Mouse (Mus musculus) urinary bladder, adult 18-20 months (tissue): Measurements from ENCODE around the gene Dmxl2.

Experiments
- DNase-seq, 2 experiments: peaks; one replicate each; pipeline ENCODE4 v3.0.0; 2022; ENCODE audit warnings: low spot score in 2 of 2, mixed read lengths in 2 of 2

Dmxl2 gene

DNA sequence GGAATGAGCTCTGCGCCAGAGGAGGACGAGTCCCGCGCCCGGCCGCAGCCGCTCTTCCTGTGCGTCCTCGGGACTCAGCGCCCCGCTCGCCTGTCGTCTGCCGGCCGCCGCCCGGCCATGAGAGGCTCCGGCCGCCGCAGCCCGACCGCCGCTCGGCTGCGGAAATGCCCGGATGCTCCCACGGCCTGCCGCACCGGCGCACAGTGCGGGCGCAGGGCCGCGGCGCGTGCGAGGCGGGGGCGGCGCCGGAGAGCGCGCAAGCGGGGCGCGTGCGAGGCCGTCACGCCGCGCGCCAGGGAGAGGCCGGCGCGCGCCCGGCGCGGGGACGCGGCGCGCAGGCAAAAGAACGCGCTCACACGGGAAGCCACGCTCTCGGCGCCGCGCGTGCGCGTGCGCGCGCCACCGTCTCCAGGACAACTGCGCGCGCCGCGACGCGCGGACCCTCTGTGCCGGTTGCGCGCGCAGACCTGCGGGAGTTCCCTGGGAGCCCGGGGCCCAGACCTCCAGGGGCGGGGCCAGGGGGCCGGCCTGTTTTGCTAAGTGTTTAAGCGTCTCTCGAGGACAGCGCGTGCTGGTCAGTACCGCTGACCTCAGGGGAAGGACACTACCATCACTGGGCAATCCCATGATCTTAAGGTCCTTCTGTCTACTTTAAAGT is at the start of gene Dmxl2:
Gene Dmxl2 (minus strand): TSS at position 174 of the 658 bp plus-strand sequence.
- peak; percentile 73 to 74 for DNase-seq

DNA sequence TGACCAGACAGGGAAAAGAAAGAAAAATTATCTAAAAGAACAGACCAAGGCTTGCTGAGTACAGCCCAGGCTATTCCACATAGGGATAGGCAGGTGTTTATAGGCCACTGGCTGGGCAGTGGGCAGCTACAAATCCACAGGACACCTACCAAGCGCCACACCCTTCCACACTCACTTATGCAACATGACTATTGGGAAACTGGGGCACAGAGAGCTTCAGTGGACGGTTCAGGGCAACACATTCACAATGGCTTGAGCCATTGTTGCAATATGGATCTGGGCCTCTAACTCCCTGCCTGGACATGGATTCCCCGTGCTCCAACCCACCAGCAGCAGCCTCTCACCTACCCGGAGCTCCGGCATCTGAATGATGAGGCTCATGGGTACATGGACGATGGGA is 48.0 kb upstream of the Dmxl2 start:
- no peak for DNase-seq

DNA sequence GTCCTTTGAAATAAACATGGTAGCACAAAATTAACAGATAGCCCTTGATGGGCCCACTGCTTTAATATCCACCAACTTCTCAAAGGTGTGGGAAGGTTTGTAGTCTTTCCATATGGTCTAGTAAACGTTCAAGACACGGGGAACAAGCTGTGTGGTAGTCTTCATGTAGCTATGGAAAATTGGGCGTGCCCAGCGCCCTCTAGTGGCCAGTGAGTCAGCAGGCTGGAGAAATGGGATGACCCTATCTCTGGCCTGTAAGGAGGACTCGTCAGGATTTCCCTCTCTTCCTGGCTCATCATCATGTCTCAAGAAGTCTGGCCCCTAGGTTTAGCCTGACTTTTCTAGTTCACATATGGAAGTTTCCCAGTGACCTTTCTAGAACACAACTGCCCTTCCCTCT is 46.1 kb upstream of the Dmxl2 start:
- peak in 1 of 2 experiments; percentile 32 for DNase-seq

DNA sequence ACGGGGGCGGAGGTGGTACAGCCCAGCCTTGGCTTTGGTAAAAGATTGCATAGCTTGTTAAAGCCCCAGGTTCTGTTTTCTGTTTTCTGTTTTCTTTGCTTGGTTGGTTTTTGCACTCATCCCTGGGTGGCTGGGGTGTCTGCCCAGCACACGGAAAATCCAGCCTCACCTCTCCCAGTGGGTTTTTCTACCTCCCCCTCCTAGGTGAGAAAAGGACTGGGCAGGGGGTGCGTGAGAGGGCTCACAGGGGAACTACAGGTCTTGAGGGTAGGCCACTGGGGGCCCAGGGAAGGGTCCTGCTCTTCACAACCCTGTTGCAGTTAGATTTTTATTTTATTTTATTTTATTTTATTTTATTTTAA is 43.5 kb upstream of the Dmxl2 start:
- DNase-seq = no peak

DNA sequence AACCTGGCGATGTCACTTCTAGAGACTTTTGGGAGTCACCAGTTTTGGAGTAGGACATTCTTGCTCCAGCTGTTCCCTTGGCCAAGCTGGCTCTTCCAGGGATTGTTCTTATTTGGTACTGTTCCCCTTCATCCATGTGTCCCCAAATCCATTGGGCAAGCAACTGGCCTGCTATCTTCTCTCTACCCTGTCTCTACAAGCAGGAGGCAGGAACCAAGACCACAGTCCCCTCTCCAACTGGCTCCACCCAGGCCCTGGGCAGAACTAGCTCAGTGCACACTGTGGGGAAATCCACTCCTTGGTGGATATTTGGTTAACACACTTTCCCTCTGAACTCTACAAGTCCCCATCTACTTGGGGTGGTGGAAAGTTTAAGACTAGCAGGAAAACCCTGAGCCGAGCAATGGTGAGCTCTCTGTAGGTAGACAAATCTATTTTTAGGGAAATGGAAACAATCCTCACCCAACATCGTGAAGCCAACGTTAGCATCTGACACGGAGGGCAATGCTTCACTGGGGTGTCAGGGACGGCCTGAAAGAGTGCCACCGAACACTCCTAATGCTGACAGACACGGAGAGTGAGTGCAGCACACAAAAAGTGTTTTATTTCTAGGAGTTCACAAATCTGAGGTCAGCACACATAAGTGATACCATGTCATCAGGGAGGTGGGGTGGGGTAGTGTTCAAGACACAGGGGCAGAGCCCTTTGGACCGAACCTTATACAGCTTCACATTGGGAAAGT is 43.0 kb upstream of the Dmxl2 start:
- no peak for DNase-seq

DNA sequence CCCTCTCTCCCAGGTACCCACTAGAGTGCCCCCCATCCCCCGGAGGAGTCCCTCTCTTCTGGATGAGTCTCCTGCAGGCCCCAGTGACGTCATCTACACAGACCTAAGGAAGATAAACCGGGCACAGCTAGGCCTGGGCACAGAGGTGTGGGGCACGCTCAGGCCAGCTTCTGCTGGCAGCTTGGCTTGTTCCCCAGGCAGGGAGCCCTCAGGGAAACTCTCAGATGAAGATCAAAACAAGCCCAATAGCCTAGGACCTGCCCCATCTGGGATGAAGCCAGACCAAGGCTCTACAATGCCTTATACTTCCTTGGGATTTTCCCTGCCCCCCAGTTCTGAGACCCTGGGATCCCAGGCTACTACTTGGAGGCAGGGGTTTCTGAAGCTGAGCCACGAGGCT is 39.4 kb upstream of the Dmxl2 start:
- no peak for DNase-seq

DNA sequence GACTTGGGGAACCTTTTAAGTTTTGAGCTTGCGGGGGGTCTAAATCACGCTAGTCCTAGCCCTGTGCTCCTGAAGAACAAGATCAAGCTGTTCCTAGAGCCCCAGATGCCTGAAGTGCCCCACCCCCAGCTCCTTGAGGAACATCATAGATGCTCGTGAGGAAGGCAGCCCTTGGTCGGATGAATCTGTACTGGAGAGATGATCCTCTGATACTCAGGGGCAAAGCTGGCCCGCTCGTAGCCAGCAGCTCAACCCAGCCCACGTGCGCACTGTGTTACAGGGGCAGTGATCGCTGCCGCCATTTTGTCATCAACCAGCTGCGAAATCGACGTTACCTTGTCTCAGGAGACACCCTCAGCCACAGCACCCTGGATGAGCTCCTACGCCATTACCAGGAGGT is 37.3 kb upstream of the Dmxl2 start, which contains the start of gene Sh2d7:
Gene Sh2d7 (plus strand): TSS at position 301 of the 400 bp plus-strand sequence.
- DNase-seq = no peak

DNA sequence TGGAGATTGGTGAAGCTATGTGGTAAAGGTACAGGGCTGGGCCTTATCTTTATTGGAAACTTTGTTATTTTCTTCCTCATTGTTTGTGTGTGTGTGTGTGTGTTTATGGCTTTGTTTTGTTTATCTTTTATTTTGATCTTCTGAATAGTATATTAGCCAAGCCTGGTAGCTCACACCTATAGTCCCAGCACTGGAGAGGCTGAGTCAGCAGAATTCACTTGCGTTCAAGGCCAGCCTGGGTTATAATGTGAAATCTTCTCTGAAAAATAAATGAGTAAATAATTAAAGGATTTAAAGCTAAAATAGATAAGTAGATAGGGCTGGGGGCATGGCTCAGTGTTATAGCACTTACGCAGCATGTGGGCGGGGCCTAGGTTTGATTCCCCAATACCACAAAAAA is 36.8 kb upstream of the Dmxl2 start:
- DNase-seq = no peak

DNA sequence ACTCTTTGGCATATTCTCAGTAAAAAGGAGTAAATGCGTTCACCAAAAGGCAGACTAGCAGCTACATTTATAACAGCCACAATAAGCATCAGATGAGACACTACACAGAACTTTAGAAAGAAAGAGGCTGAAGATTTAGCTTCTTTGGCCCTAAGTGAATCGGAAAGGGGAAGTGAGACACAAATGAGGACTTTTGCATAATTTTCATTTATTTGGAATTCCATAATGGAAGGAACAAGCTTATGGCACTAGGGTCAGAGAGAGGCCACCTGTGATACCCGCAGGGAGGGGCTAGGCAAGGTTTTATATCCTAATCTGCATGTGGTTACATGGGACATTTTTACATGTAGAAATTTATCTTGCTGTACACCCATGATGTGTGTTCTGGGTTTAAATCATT is 36.1 kb upstream of the Dmxl2 start:
- no peak for DNase-seq

DNA sequence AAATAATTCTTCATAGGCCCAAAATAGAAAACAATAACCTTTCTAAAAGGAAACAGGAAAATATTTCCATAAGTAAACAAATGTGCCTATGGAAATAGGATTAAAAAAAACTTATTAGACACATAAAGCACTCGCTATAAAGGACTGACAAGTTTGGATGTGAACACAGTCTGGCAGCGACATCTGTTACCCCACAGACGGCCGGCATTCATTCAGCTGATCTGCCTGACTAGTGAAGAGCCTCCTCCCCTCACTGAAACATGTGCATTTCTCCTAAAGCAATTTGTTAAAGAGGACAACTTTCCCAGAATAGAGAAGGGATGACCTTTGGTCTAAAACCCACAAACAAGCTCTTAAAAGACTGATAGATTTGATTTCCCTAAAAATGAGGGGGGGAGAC is 35.6 kb upstream of the Dmxl2 start:
- no peak for DNase-seq

DNA sequence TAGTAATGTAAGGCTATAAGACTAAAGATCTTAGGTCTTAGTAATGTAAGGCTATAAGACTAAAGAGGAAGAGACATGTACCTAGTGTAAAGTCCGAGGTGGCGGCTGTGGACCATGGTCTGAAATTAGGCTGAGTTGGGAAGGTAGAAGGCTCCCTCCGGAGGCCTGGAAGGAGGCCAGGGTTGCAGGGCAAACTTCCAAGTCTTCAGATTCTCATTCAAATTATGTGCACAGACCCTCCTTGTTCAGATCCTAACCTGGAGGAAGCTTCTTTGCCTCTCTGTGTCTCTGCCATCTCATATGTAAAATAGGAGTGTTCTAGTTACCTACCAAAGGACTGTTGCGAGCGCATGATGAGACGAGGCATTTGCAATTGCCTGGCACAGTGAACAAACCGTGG is 34.8 kb upstream of the Dmxl2 start:
- DNase-seq = no peak

DNA sequence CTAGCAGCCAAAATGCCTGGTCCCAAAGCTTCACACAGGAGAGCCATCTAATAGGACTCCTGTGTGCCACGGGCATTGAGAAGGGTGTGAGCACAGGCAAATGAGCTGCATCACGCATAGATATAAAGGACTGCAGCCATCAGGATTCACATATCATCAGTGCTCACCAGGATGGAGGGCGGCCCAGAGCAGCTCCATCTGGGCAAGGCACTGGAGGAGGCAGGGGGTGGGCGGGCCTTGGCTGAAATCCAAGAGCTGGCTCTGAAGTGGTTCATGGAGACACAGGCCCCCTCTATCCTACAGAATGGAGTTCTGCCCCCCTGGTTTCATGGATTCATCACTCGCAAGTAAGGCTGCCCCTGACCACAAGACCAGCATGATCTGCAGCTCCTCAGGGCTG is 32.5 kb upstream of the Dmxl2 start:
- DNase-seq = no peak

DNA sequence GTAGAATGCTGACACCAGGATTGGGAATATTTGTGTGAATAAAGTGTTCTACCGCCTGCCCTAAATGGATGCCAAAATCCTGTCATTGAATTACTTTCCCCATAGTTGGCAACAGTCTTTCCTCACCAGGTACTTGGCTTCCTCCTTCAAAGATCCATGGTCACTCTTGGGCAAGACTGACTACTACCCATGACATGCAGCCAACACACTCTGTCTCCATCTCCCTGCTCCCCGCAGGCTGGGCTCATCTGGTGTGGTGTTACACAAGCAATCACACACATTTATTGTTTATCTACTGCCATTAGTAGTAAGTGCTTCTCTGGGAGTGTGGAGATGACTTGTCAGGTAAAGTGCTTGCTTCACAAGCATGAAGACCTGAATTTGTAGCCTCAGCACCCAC is 31.5 kb upstream of the Dmxl2 start:
- no peak for DNase-seq

DNA sequence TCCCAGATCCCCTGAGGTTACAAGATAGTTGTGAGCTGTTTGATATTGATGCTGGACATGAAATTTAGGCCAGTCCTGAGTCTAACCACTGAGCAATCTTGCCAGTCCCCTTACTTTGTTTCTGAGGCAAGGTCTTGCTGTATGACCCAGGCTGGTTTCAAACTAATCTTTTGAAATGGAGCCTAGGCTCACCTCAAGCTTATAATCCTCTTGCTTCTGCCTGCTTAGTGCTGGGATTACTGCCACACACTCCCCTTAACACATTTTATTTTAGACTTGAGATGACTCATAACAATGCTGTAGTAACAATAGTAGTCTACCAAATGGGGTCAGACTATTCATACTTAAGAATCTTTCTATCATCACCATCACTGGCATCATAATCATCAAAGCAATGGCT is 30.0 kb upstream of the Dmxl2 start:
- no peak for DNase-seq

DNA sequence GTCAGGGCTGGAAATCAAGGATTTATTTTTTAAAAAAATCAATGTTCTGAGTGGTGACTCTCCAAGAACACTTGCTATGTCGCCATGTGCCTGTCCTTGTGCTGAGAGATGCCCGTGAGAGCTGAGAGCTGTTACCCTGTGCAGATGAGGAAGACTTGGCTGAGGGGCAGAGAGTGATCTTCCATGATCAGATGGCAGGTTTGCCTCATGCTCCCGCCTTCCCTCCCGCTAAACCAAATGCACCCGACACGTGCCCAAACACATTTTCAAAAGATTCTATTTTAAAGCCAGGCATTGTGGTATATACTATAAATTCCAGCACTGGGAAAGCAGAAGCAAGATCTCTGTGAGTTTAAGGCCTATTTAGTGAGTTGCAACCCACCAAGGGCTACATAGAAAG is 29.4 kb upstream of the Dmxl2 start:
- DNase-seq = no peak

DNA sequence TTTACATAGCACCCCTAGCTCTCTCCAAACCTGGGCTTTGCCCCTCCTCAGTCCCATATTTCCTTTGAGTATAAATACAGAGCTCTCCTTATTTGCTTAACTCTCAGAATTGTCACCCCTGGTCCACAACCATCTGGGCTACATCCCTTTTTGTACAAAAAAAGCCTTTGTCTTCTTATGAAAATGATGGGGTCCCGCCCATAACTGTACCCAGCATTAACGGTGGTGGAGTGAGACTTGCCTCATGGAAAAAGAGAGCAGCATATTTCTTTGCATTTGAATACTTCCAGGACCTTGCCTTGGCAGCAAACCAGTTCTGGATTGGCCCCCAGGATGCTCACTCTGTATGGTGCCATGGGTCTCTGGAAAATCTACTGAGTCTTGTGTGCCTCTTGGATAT is 28.5 kb upstream of the Dmxl2 start:
- DNase-seq = no peak

DNA sequence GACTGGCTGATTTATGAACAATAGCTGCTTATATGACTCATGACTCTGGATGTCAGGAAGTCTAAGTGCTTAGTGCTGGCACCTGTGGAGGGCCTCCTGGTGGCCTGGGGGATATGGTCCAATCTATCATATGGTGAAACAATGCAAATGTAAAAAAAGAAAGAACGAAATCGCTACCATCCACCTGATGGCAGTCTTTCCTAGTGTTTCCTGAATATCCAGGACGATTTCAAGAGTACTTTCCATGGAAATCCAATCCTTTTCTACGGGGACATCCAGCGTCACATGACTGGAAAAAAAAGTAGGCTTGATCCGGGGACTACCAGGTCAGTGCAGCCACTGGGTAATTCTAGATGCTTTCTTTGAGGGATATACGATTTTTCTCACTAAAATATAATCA is 26.3 kb upstream of the Dmxl2 start:
- no peak for DNase-seq

DNA sequence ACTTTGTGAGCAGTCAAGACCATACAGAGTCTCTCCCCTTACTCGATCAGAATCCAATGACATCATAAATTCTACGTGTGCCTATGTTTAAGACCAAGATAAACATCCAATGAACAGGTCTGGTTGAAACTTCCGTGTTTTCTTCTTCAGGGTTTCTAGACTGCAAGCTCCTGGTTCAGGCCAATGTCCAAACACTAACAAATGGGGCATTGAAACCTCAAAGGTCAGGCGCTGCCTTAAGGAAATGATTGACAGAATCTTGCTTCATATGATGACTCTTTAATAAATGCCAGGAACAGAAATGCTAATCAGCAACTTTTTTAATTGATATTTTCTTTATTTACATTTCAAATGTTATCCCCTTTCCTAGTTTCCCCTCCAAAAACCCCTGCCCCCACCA is 18.9 kb upstream of the Dmxl2 start:
- no peak for DNase-seq

DNA sequence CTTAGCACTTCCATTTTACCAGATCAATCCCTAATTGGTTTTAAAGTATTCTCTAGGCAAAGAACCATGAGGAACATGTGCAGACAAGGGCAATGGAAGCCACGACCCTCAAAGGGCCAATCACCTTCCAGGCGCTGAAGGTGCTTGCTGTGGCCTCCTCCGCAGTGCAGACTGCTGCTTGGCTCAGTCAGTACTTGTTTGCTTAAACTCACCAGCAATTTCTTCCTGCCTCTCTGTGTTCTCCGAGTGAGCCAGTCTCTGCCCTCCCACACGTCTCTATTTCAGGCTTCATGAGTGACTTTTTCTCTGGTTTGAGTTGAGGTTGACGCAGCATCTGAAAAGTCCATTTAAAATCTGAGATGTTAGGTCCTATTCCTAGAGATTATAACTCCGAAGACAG is 17.5 kb upstream of the Dmxl2 start:
- no peak for DNase-seq

DNA sequence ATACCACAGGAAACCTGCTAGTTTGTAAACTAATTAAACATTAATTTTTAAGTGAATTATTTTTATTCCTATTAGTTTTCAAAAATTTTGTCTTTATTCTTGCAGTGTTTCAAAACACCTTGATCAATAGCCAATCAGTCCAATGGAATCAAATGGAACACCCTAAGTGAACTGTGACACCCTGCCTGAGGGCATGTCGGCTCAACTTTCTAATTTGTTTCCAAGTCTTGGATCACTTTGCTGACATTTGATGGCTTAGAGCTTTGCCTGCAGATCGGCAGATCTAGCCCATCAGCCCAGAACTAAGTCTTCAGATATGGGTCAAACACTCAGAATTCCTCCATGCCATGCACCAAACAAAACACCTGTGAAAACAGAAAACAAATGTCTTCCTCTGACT is 14.6 kb upstream of the Dmxl2 start:
- no peak for DNase-seq

DNA sequence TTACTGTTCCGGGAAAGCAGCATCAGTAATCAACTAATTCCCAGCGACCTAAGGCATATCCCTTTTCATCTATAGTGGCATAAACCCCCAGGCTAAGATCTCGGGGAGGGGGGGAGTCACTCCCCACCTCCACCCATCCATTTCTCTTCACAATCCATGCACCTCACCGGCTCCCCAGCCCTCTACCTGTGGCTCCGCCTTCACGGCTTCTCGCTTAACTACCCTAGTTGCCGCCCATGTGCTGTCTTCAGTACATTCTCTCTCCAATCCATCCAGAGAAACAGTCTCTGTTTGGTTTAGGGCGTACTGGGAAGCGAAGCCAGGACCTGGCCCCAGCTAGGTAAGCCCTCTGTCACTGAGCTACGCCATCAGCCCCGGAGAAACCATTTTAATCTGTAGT is 1.4 kb upstream of the Dmxl2 start:
- DNase-seq = peak in 1 of 2 experiments; percentile 5

DNA sequence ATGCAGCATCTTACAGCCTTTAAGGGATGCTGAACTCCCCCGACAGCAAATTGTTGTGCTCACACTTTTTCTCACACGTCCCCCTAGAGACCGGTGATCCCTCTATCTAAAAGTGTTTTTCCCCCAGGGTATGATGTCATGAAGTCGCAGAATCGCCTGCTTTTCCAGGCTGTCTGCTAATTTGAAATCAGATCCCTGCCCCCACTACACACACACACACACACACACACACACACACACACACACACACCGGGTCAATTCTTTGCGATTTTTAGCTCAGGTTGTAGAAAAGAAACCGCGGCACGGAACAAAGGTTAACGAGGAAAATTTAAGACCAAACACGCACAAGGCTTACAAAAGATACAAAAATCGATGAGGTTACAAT is 677 bp upstream of the Dmxl2 start:
- DNase-seq = no peak

DNA sequence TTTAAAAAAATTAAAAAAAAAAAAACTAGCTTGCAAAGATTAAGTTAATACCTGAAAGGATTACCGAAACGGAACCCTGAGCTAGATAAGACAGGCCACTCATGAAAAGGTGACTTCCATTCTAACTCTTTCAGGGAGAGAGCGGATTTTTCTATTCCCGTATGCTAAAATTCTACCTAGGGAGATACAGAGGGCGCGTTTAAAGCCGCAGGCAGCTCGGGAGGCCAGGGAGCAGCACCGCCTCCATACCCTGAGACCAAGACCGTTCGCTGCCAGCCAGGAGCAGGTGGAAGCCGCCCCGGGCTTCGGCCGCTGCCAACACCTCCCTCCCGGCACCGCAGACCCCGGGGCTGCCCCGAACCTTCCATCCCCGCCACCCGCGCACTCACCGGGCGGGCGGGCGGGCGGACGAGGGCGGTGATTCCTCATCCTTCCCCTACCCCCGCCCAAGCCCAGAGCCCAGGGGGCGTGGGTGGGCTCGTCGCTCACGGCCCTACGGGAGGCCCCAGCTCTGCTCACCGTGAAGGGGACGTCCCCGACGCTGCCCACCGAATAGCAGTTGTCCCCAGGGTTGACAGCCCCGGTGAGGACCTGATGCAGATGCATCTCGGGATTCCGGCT is 484 bp downstream of the Dmxl2 start:
- peak; percentile 13 to 46 for DNase-seq
